Mouse (Mus musculus) kidney, adult 18-20 months (tissue): ENCODE measurements around the gene Morc1.

Experiments
- DNase-seq: peaks from one replicate; pipeline ENCODE4 v3.0.0; 2021

Morc1 gene

GRCm38 (mm10) chr16:48479266-48479848 is 48.3 kb downstream of the Morc1 start:
- no peak for DNase-seq

- DNase-seq = no peak
Measured at GRCm38 (mm10) chr16:48516776-48517499, 85.9 kb downstream of the Morc1 start.

- no peak for DNase-seq
Measured at GRCm38 (mm10) chr16:48519569-48519968, 88.5 kb downstream of the Morc1 start.

- DNase-seq = no peak
Measured at GRCm38 (mm10) chr16:48537108-48537507, 106.1 kb downstream of the Morc1 start.

- no peak for DNase-seq
Measured at GRCm38 (mm10) chr16:48562290-48563080, 131.4 kb downstream of the Morc1 start.

GRCm38 (mm10) chr16:48570354-48570753 is 139.3 kb downstream of the Morc1 start:
- DNase-seq = peak; percentile 75

GRCm38 (mm10) chr16:48574072-48574471 is 143.0 kb downstream of the Morc1 start:
- no peak for DNase-seq

- DNase-seq = no peak
Measured at GRCm38 (mm10) chr16:48574499-48574898, 143.5 kb downstream of the Morc1 start.

- no peak for DNase-seq
Measured at GRCm38 (mm10) chr16:48585369-48585768, 154.3 kb downstream of the Morc1 start.

GRCm38 (mm10) chr16:48594457-48594856 is 163.4 kb downstream of the Morc1 start:
- DNase-seq = no peak

- no peak for DNase-seq
Measured at GRCm38 (mm10) chr16:48595216-48595615, 164.2 kb downstream of the Morc1 start.

- no peak for DNase-seq
Measured at GRCm38 (mm10) chr16:48603735-48604211, 172.7 kb downstream of the Morc1 start.

GRCm38 (mm10) chr16:48606476-48607038 is 175.5 kb downstream of the Morc1 start:
- DNase-seq = no peak

- DNase-seq = no peak
Measured at GRCm38 (mm10) chr16:48608224-48608623, 177.2 kb downstream of the Morc1 start.

- no peak for DNase-seq
Measured at GRCm38 (mm10) chr16:48610866-48611265, 179.8 kb downstream of the Morc1 start.

- DNase-seq = no peak
Measured at GRCm38 (mm10) chr16:48611436-48611835, 180.4 kb downstream of the Morc1 start.

GRCm38 (mm10) chr16:48613783-48614182 is 182.7 kb downstream of the Morc1 start:
- no peak for DNase-seq

- no peak for DNase-seq
Measured at GRCm38 (mm10) chr16:48620510-48620909, 189.5 kb downstream of the Morc1 start.

- DNase-seq = no peak
Measured at GRCm38 (mm10) chr16:48621019-48621418, 190.0 kb downstream of the Morc1 start.

- no peak for DNase-seq
Measured at GRCm38 (mm10) chr16:48623447-48623846, 192.4 kb downstream of the Morc1 start.

GRCm38 (mm10) chr16:48626186-48626585 is 195.1 kb downstream of the Morc1 start:
- no peak for DNase-seq

GRCm38 (mm10) chr16:48627296-48627695 is 196.3 kb downstream of the Morc1 start:
- no peak for DNase-seq

GRCm38 (mm10) chr16:48629710-48630109 is 198.7 kb downstream of the Morc1 start:
- no peak for DNase-seq
